Mouse (Mus musculus) cortical plate, adult 2 months (tissue): ENCODE results near the gene Foxb1.

Experiments used
- CTCF ChIP-seq: fragments of 200-500 bp; IDR thresholded peaks from 2 replicates; pipeline ENCODE4 v1.5.1; 2011; ENCODE audit warnings: mild to moderate bottlenecking, control low read depth, low read length; ENCODE audit not compliant: insufficient read depth; ENCODE audit errors: extremely low read depth
- POLR2A ChIP-seq: fragments of 200-500 bp; IDR thresholded peaks from 2 replicates; pipeline ENCODE4 v1.6.1; 2011; ENCODE audit warnings: mild to moderate bottlenecking, low read length, control low read depth; ENCODE audit not compliant: insufficient read depth; ENCODE audit errors: extremely low read depth

- TF ChIP-seq CTCF = no peak
- no peak for TF ChIP-seq POLR2A
Measured at GRCm38 (mm10) chr9:69755157-69755556, 5.6 kb downstream of the Foxb1 start.
